Mouse (Mus musculus) ovary, adult 10 weeks (tissue): ENCODE measurements around the gene Gm12800. TPM values are rescaled to one million over a fixed set of nuclear protein-coding genes. Genes with fewer than 3 reads are reported as not detected.

Source experiments
- polyA plus RNA-seq: library from polyadenylated mRNA; stranded (reverse); fragments of 350-450 nt; fragmentation: Illumina TruSeq; extraction: RNeasy Lipid Tissue Mini Kit (QIAGEN cat#74804); gene quantifications from one replicate; pipeline ENCODE4 v1.2.3, GENCODE M21; 2014

The Gm12800 gene
- not detected for polyA plus RNA-seq

GRCm38 (mm10) chr4:101908821-101909220 is at the start of gene Gm12800:
Gene Gm12800 (plus strand): TSS chr4:101909121.

GRCm38 (mm10) chr4:101893656-101894420 is 15.1 kb upstream of the Gm12800 start, which contains the start of gene C130073F10Rik:
Gene C130073F10Rik (minus strand): TSS chr4:101893789.

GRCm38 (mm10) chr4:101940107-101940506 is 31.2 kb downstream of the Gm12800 start, which contains the start of gene Gm12794:
Gene Gm12794 (plus strand): TSS chr4:101940407.

Other genes starting within 250 kb of the Gm12800 start
- gene Lepr, start 191.7 kb upstream of the Gm12800 start, polyA plus RNA-seq, result 72.3 TPM
- not detected for gene B020004J07Rik, start 65.1 kb upstream of the Gm12800 start, polyA plus RNA-seq
- gene C130073F10Rik, start 15.3 kb upstream of the Gm12800 start, polyA plus RNA-seq, result not detected
- gene Gm12794, start 31.3 kb downstream of the Gm12800 start, polyA plus RNA-seq, result not detected
- not detected for gene Gm12790, start 71.9 kb downstream of the Gm12800 start, polyA plus RNA-seq
- gene Gm12789, start 77.5 kb downstream of the Gm12800 start, polyA plus RNA-seq, result not detected
- gene Pde4b, start 178.4 kb downstream of the Gm12800 start, polyA plus RNA-seq, result 8.0 TPM